Mouse (Mus musculus): ENCODE measurements at regions not wholly inside any gene's neighbourhood (a gene's known extent, or its start where the extent isn't known, plus 50 kb on each side); places are given as distances from the start of the nearest gene placed in this dataset.

- no peaks in the 10 kb centered on the region for H3K9me3 ChIP-seq
- no peak for ATAC-seq (ENCODE audit: low FRiP score)
- no peak overlapping the region for H3K4me3 ChIP-seq (replicated peaks)
- 83% methylated on average over 5 of the region's 5 CpGs for WGBS
- H3K4me2 ChIP-seq, result no peak overlapping the region
- no peaks in the 10 kb centered on the region for H3K36me3 ChIP-seq (replicated peaks)
- H3K4me1 ChIP-seq, result peaks cover 43% of the 10 kb centered on the region
- H3K27ac ChIP-seq, result no peak overlapping the region
- no peaks in the 10 kb centered on the region for H3K27me3 ChIP-seq
- no peak overlapping the region for H3K9ac ChIP-seq
Observed at GRCm38 (mm10) chr16:7636326-7636725, 788.6 kb downstream of the Tmem114 start.

- Histone ChIP-seq H3K4me3 (replicated peaks) (no peak overlapping the region), H3K27ac (no peak overlapping the region), H3K9ac (no peak overlapping the region), H3K27me3 (no peaks in the 10 kb centered on the region), H3K36me3 (replicated peaks) (no peaks in the 10 kb centered on the region), H3K9me3 (no peaks in the 10 kb centered on the region), H3K4me2 (no peak overlapping the region), H3K4me1 (peaks cover 25% of the 10 kb centered on the region)
- 7% methylated on average over 5 of the region's 5 CpGs for WGBS
- no peak for ATAC-seq (ENCODE audit: low FRiP score)
Observed at GRCm38 (mm10) chr16:7632474-7632873, 792.5 kb downstream of the Tmem114 start.

GRCm38 (mm10) chr16:7628351-7628750, 796.6 kb downstream of the Tmem114 start:
- WGBS, result 91% methylated on average over 8 of the region's 8 CpGs
- no peak for ATAC-seq (ENCODE audit: low FRiP score)

GRCm38 (mm10) chr16:7606602-7607001, 818.3 kb downstream of the Tmem114 start:
- 78% methylated on average over 2 of the region's 2 CpGs for WGBS
- ATAC-seq (ENCODE audit: low FRiP score), result no peak
- Histone ChIP-seq H3K4me1 (peaks cover 4% of the 10 kb centered on the region; the same call in 1 of the 2 replicates), H3K9me3 (no peaks in the 10 kb centered on the region), H3K27me3 (no peaks in the 10 kb centered on the region), H3K4me2 (no peak overlapping the region), H3K9ac (no peak overlapping the region), H3K4me3 (replicated peaks) (no peak overlapping the region), H3K36me3 (replicated peaks) (no peaks in the 10 kb centered on the region), H3K27ac (no peak overlapping the region)

More at GRCm38 (mm10) chr16:7628351-7628750, 796.6 kb downstream of the Tmem114 start:
- Histone ChIP-seq H3K27me3 (no peaks in the 10 kb centered on the region), H3K9me3 (no peaks in the 10 kb centered on the region), H3K36me3 (replicated peaks) (no peaks in the 10 kb centered on the region), H3K27ac (no peak overlapping the region), H3K4me2 (no peak overlapping the region), H3K9ac (no peak overlapping the region), H3K4me1 (peaks cover 11% of the 10 kb centered on the region), H3K4me3 (replicated peaks) (no peak overlapping the region)

- Histone ChIP-seq H3K36me3 (replicated peaks) (no peaks in the 10 kb centered on the region), H3K27ac (no peak overlapping the region), H3K9me3 (no peaks in the 10 kb centered on the region), H3K27me3 (no peaks in the 10 kb centered on the region), H3K9ac (no peak overlapping the region), H3K4me1 (peaks cover 4% of the 10 kb centered on the region; the same call in 1 of the 2 replicates), H3K4me2 (no peak overlapping the region), H3K4me3 (replicated peaks) (no peak overlapping the region)
- 43% methylated on average over 1 of the region's 1 CpGs for WGBS
- no peak for ATAC-seq (ENCODE audit: low FRiP score)
Observed at GRCm38 (mm10) chr16:7602428-7602827, 822.5 kb downstream of the Tmem114 start.

- no peak overlapping the region for H3K4me2 ChIP-seq
- H3K36me3 ChIP-seq (replicated peaks), result no peaks in the 10 kb centered on the region
- H3K4me1 ChIP-seq, result no peaks in the 10 kb centered on the region
- H3K9me3 ChIP-seq, result no peaks in the 10 kb centered on the region
- H3K4me3 ChIP-seq (replicated peaks), result no peak overlapping the region
- H3K9ac ChIP-seq, result no peak overlapping the region
- WGBS, result 44% methylated on average over 3 of the region's 3 CpGs
- H3K27me3 ChIP-seq, result no peaks in the 10 kb centered on the region
- no peak for ATAC-seq (ENCODE audit: low FRiP score)
- H3K27ac ChIP-seq, result no peak overlapping the region
Observed at GRCm38 (mm10) chr16:7574879-7575278, 850.1 kb downstream of the Tmem114 start.

- ATAC-seq (ENCODE audit: low FRiP score), result no peak
- Histone ChIP-seq H3K4me1 (no peaks in the 10 kb centered on the region), H3K9ac (no peak overlapping the region), H3K4me2 (no peak overlapping the region), H3K27me3 (no peaks in the 10 kb centered on the region), H3K9me3 (no peaks in the 10 kb centered on the region), H3K4me3 (replicated peaks) (no peak overlapping the region), H3K36me3 (replicated peaks) (no peaks in the 10 kb centered on the region), H3K27ac (no peak overlapping the region)
- WGBS, result 72% methylated on average over 2 of the region's 2 CpGs
Observed at GRCm38 (mm10) chr16:7560841-7561240, 864.1 kb downstream of the Tmem114 start.

- Histone ChIP-seq H3K4me1 (no peaks in the 10 kb centered on the region), H3K27me3 (no peaks in the 10 kb centered on the region), H3K4me3 (replicated peaks) (no peak overlapping the region), H3K4me2 (no peak overlapping the region), H3K27ac (no peak overlapping the region), H3K9me3 (no peaks in the 10 kb centered on the region), H3K9ac (no peak overlapping the region), H3K36me3 (replicated peaks) (no peaks in the 10 kb centered on the region)
- no peak for ATAC-seq (ENCODE audit: low FRiP score)
- WGBS, result 82% methylated on average over 1 of the region's 1 CpGs
Observed at GRCm38 (mm10) chr16:7559177-7559576, 865.8 kb downstream of the Tmem114 start.

GRCm38 (mm10) chr16:7558637-7559036, 866.3 kb downstream of the Tmem114 start:
- WGBS, result 88% methylated on average over 1 of the region's 1 CpGs
- Histone ChIP-seq H3K27me3 (no peaks in the 10 kb centered on the region), H3K36me3 (replicated peaks) (no peaks in the 10 kb centered on the region), H3K4me3 (replicated peaks) (no peak overlapping the region), H3K4me2 (no peak overlapping the region), H3K27ac (no peak overlapping the region), H3K4me1 (no peaks in the 10 kb centered on the region), H3K9me3 (no peaks in the 10 kb centered on the region), H3K9ac (no peak overlapping the region)
- ATAC-seq (ENCODE audit: low FRiP score), result no peak

GRCm38 (mm10) chr16:7555911-7556310, 869.0 kb downstream of the Tmem114 start:
- Histone ChIP-seq H3K4me3 (replicated peaks) (no peak overlapping the region), H3K36me3 (replicated peaks) (no peaks in the 10 kb centered on the region), H3K9ac (no peak overlapping the region), H3K27me3 (no peaks in the 10 kb centered on the region), H3K9me3 (no peaks in the 10 kb centered on the region), H3K27ac (no peak overlapping the region), H3K4me1 (no peaks in the 10 kb centered on the region), H3K4me2 (no peak overlapping the region)
- WGBS, result 89% methylated on average over 9 of the region's 9 CpGs
- ATAC-seq (ENCODE audit: low FRiP score), result no peak

- Histone ChIP-seq H3K9ac (no peak overlapping the region), H3K4me2 (no peak overlapping the region), H3K27me3 (no peaks in the 10 kb centered on the region), H3K4me1 (no peaks in the 10 kb centered on the region), H3K4me3 (replicated peaks) (no peak overlapping the region), H3K9me3 (no peaks in the 10 kb centered on the region), H3K27ac (no peak overlapping the region), H3K36me3 (replicated peaks) (no peaks in the 10 kb centered on the region)
- no peak for ATAC-seq (ENCODE audit: low FRiP score)
- WGBS, result 83% methylated on average over 1 of the region's 1 CpGs
Observed at GRCm38 (mm10) chr16:7549568-7549967, 875.4 kb downstream of the Tmem114 start.

GRCm38 (mm10) chr16:7544067-7544466, 880.9 kb downstream of the Tmem114 start:
- ATAC-seq (ENCODE audit: low FRiP score), result no peak
- H3K4me2 ChIP-seq, result no peak overlapping the region
- no peaks in the 10 kb centered on the region for H3K4me1 ChIP-seq
- H3K27me3 ChIP-seq, result no peaks in the 10 kb centered on the region
- H3K9me3 ChIP-seq, result no peaks in the 10 kb centered on the region
- no peak overlapping the region for H3K9ac ChIP-seq
- no peaks in the 10 kb centered on the region for H3K36me3 ChIP-seq (replicated peaks)
- WGBS, result 19% methylated on average over 4 of the region's 4 CpGs
- no peak overlapping the region for H3K4me3 ChIP-seq (replicated peaks)
- no peak overlapping the region for H3K27ac ChIP-seq

- H3K9ac ChIP-seq, result no peak overlapping the region
- 89% methylated on average over 2 of the region's 2 CpGs for WGBS
- no peak for ATAC-seq (ENCODE audit: low FRiP score)
- no peak overlapping the region for H3K27ac ChIP-seq
- H3K4me3 ChIP-seq (replicated peaks), result no peak overlapping the region
- H3K36me3 ChIP-seq (replicated peaks), result no peaks in the 10 kb centered on the region
- no peak overlapping the region for H3K4me2 ChIP-seq
- H3K4me1 ChIP-seq, result peaks cover 14% of the 10 kb centered on the region
- H3K9me3 ChIP-seq, result no peaks in the 10 kb centered on the region
- peaks cover 14% of the 10 kb centered on the region for H3K27me3 ChIP-seq
Observed at GRCm38 (mm10) chr16:7529811-7530210, 895.1 kb downstream of the Tmem114 start.

Data from forebrain, embryonic 12.5 days (tissue).